ENCODE assay signal across 8 mouse cellular contexts in the genomic region with DNA sequence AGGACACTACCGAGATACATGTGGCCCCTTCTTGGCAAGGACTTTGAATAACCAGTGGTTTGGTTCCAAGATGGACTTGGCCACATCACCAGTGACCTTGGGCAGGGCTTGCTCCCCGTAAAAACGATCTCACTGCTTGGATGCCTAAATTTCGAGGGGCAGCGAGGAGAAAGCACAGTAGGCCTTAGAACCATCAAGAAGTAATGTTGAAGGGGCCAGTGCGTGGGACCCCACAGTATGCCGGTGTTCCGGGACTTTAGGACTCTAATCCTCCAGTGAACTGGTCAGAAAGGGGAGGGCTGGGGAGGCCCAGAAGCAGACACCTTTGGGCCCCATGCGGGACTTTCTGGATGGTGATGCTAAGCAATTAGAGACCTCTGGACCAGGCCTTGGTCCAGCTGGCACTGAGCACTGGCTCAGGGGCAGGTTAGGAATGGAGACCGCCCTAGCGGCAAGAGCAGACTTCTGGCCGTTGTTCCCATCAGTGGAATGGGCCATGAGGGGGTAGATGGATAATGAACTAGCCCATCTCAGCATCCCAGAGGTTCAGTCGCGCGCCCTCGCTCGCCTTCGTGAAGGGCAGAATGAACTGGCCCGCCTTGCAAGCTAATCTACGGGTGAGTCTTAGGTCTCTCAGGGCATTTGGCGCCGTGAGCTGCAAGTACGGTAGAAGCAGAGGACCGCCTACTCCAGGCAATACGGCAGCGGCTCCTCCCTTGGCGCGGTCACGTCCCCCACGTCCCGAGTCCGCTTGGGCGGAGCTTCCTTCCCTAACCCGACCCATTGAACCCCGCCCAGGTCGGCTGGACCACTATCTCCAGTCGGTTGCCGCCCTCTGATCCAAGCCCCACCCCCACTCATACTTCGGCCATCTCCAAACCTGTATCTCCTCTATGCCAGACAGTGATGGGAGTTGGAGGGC. TPM values are rescaled to one million over a fixed set of nuclear protein-coding genes. Genes with fewer than 3 reads are reported as not detected.
DNase-seq lines count a peak whose midpoint lies in the region; ATAC-seq and TF ChIP-seq lines count a peak whose summit lies in the region.

No protein-coding gene starts in this region.

- 0 out of 2 replicates have a peak, but pooled peaks have one; percentile 2 for TF ChIP-seq CTCF in heart, postnatal 0 days (IDR thresholded peaks at IDR 0.05; ENCODE audit: low read depth)

- peaks cover 8% of the 10 kb centered on the region for H3K36me3 ChIP-seq in forebrain, embryonic 12.5 days (replicated peaks)
- H3K36me3 ChIP-seq in heart, postnatal 0 days (replicated peaks; ENCODE audit: control insufficient read depth, insufficient read depth, low read length) = peaks cover 3% of the 10 kb centered on the region; the same call in 1 of the 2 replicates
- peaks cover 20% of the 10 kb centered on the region for H3K36me3 ChIP-seq in liver, embryonic 15.5 days (replicated peaks)
- H3K36me3 ChIP-seq in neural tube, embryonic 11.5 days (ENCODE audit: control insufficient read depth, insufficient read depth, low read length) = no peaks in the 10 kb centered on the region
- no peaks in the 10 kb centered on the region for H3K36me3 ChIP-seq in stomach, embryonic 16.5 days (ENCODE audit: control insufficient read depth, insufficient read depth, low read length)

- peak overlapping the region; percentile 65 for H3K27ac ChIP-seq in forebrain, embryonic 12.5 days
- peak overlapping the region; percentile 74 for H3K27ac ChIP-seq in heart, postnatal 0 days (ENCODE audit: low read depth)
- H3K27ac ChIP-seq in liver, embryonic 15.5 days (replicated peaks) = peak overlapping the region; percentile 92
- H3K27ac ChIP-seq in neural tube, embryonic 11.5 days (ENCODE audit: low read depth, low read length) = peak overlapping the region; percentile 67
- peak overlapping the region; percentile 67 for H3K27ac ChIP-seq in stomach, embryonic 16.5 days (ENCODE audit: low read length)

- TF ChIP-seq EP300 in heart, postnatal 0 days (IDR thresholded peaks at IDR 0.05; ENCODE audit: low read depth) = no peak

- H3K4me3 ChIP-seq in forebrain, embryonic 12.5 days (replicated peaks) = peak overlapping the region; percentile 46
- H3K4me3 ChIP-seq in heart, postnatal 0 days (ENCODE audit: low read depth, low read length) = peak overlapping the region; percentile 55
- peak overlapping the region; percentile 67 for H3K4me3 ChIP-seq in liver, embryonic 15.5 days (replicated peaks)
- peak overlapping the region; percentile 48 for H3K4me3 ChIP-seq in neural tube, embryonic 11.5 days (ENCODE audit: low read depth, low read length)
- peak overlapping the region; percentile 56 for H3K4me3 ChIP-seq in stomach, embryonic 16.5 days (replicated peaks; ENCODE audit: low read length)

- H3K4me2 ChIP-seq in forebrain, embryonic 12.5 days = peak overlapping the region; percentile 59
- H3K4me2 ChIP-seq in heart, postnatal 0 days (ENCODE audit: low read depth, low read length) = peak overlapping the region; percentile 77
- peak overlapping the region; percentile 95 for H3K4me2 ChIP-seq in liver, embryonic 15.5 days
- H3K4me2 ChIP-seq in neural tube, embryonic 11.5 days (ENCODE audit: low read depth) = peak overlapping the region; percentile 77
- H3K4me2 ChIP-seq in stomach, embryonic 16.5 days (ENCODE audit: low read depth, low read length) = peak overlapping the region; percentile 81

- DNase-seq in CD8-positive naive resting alpha-beta T cell, adult 2 months (ENCODE audit: low read depth in 2 of 2, low spot score in 2 of 2) = peak; percentile 20 to 37
- DNase-seq in c-Kit-positive CD71-positive TER-119-negative erythroid progenitor cells, embryonic 14.5 days (ENCODE audit: low read depth) = peak; percentile 96
- DNase-seq in heart, postnatal 0 days (ENCODE audit: low spot score) = peak; percentile 92
- DNase-seq in kidney, postnatal 36 days = peak; percentile 91
- DNase-seq in neural tube, embryonic 11.5 days (ENCODE audit: low spot score) = peak; percentile 95

- H3K9ac ChIP-seq in forebrain, embryonic 12.5 days = peak overlapping the region; percentile 59
- peak overlapping the region; percentile 39; the same call in 1 of the 2 replicates for H3K9ac ChIP-seq in heart, postnatal 0 days (replicated peaks; ENCODE audit: low read depth, low read length)
- peak overlapping the region; percentile 81 for H3K9ac ChIP-seq in liver, embryonic 15.5 days
- H3K9ac ChIP-seq in neural tube, embryonic 11.5 days (ENCODE audit: low read length) = peak overlapping the region; percentile 49
- peak overlapping the region; percentile 76 for H3K9ac ChIP-seq in stomach, embryonic 16.5 days (ENCODE audit: low read length)

- H3K4me1 ChIP-seq in forebrain, embryonic 12.5 days = peaks cover 43% of the 10 kb centered on the region
- H3K4me1 ChIP-seq in heart, postnatal 0 days (ENCODE audit: control insufficient read depth, insufficient read depth) = peaks cover 37% of the 10 kb centered on the region
- H3K4me1 ChIP-seq in liver, embryonic 15.5 days (replicated peaks) = peaks cover 77% of the 10 kb centered on the region
- H3K4me1 ChIP-seq in neural tube, embryonic 11.5 days (ENCODE audit: control insufficient read depth, insufficient read depth, low read length) = peaks cover 22% of the 10 kb centered on the region; the same call in 1 of the 2 replicates
- peaks cover 32% of the 10 kb centered on the region for H3K4me1 ChIP-seq in stomach, embryonic 16.5 days (ENCODE audit: control insufficient read depth, insufficient read depth, low read length)

- WGBS in forebrain, embryonic 12.5 days = 2% methylated on average over 39 of the region's 39 CpGs
- WGBS in heart, postnatal 0 days = 2% methylated on average over 39 of the region's 39 CpGs
- WGBS in liver, embryonic 15.5 days (ENCODE audit: insufficient replicate concordance) = 4% methylated on average over 39 of the region's 39 CpGs
- under 1% methylated on average over 39 of the region's 39 CpGs for WGBS in neural tube, embryonic 11.5 days
- WGBS in stomach, embryonic 16.5 days = 3% methylated on average over 39 of the region's 39 CpGs

- H3K9me3 ChIP-seq in forebrain, embryonic 12.5 days = no peaks in the 10 kb centered on the region
- no peaks in the 10 kb centered on the region for H3K9me3 ChIP-seq in heart, postnatal 0 days (replicated peaks; ENCODE audit: control insufficient read depth, low read length)
- H3K9me3 ChIP-seq in liver, embryonic 15.5 days (replicated peaks) = no peaks in the 10 kb centered on the region
- H3K9me3 ChIP-seq in neural tube, embryonic 11.5 days (ENCODE audit: control insufficient read depth, low read length) = no peaks in the 10 kb centered on the region
- no peaks in the 10 kb centered on the region for H3K9me3 ChIP-seq in stomach, embryonic 16.5 days (replicated peaks; ENCODE audit: control insufficient read depth, low read length)

- peaks cover 37% of the 10 kb centered on the region for H3K27me3 ChIP-seq in forebrain, embryonic 12.5 days
- no peaks in the 10 kb centered on the region for H3K27me3 ChIP-seq in heart, postnatal 0 days (ENCODE audit: control insufficient read depth, insufficient read depth, low read length)
- peaks cover 42% of the 10 kb centered on the region for H3K27me3 ChIP-seq in liver, embryonic 15.5 days
- no peaks in the 10 kb centered on the region for H3K27me3 ChIP-seq in neural tube, embryonic 11.5 days (ENCODE audit: control insufficient read depth, insufficient read depth, low read length)
- H3K27me3 ChIP-seq in stomach, embryonic 16.5 days (ENCODE audit: control insufficient read depth, insufficient read depth, low read length) = no peaks in the 10 kb centered on the region; the same call in 1 of the 2 replicates

- ATAC-seq in forebrain, embryonic 12.5 days (ENCODE audit: low FRiP score) = peak; percentile 82
- peak; percentile 85 for ATAC-seq in heart, postnatal 0 days (ENCODE audit: insufficient read depth, low read depth)
- peak; percentile 83 for ATAC-seq in liver, embryonic 15.5 days (ENCODE audit: insufficient read depth)
- peak; percentile 71 for ATAC-seq in neural tube, embryonic 11.5 days (ENCODE audit: insufficient read depth, low FRiP score, low TSS enrichment)
- ATAC-seq in stomach, embryonic 16.5 days (ENCODE audit: insufficient read depth, low FRiP score) = peak; percentile 90

RNA-seq across cellular contexts. Expression of gene Slc16a3, which starts 2.3 kb away (rescaled TPM):
- polyA plus RNA-seq in forebrain, embryonic 12.5 days (2016; fragmentation: Nextera tagmentation; extraction: Ambion mirVana) = 34.2 and 36.4 TPM in 2 replicates
- total RNA-seq in heart, postnatal 0 days (2014; rRNA removed; ENCODE audit: low replicate concordance) = 153 and 260 TPM in 2 replicates
- 15.6 and 17.0 TPM in 2 replicates for polyA plus RNA-seq in heart, postnatal 0 days (2015; fragmentation: Nextera tagmentation; extraction: Ambion mirVana)
- polyA plus RNA-seq in liver, embryonic 15.5 days (2015; fragmentation: Nextera tagmentation; extraction: Ambion mirVana) = 73.5 and 82.2 TPM in 2 replicates
- 37.1 and 39.4 TPM in 2 replicates for polyA plus RNA-seq in neural tube, embryonic 11.5 days (2014; fragmentation: Nextera tagmentation; extraction: Ambion mirVana)
- polyA plus RNA-seq in stomach, embryonic 16.5 days (2015; fragmentation: Nextera tagmentation; extraction: Ambion mirVana) = 53.5 and 64.3 TPM in 2 replicates

RNA-seq across cellular contexts. Expression of gene Ccdc57, which starts 17.9 kb away (rescaled TPM):
- polyA plus RNA-seq in forebrain, embryonic 12.5 days (2016; fragmentation: Nextera tagmentation; extraction: Ambion mirVana) = 6.7 and 8.8 TPM in 2 replicates
- total RNA-seq in heart, postnatal 0 days (2014; rRNA removed; ENCODE audit: low replicate concordance) = 0.43 and 1.5 TPM in 2 replicates
- 1.3 and 1.6 TPM in 2 replicates for polyA plus RNA-seq in heart, postnatal 0 days (2015; fragmentation: Nextera tagmentation; extraction: Ambion mirVana)
- polyA plus RNA-seq in liver, embryonic 15.5 days (2015; fragmentation: Nextera tagmentation; extraction: Ambion mirVana) = 1.8 TPM in 2 replicates
- polyA plus RNA-seq in neural tube, embryonic 11.5 days (2014; fragmentation: Nextera tagmentation; extraction: Ambion mirVana) = 4.6 and 5.8 TPM in 2 replicates
- polyA plus RNA-seq in stomach, embryonic 16.5 days (2015; fragmentation: Nextera tagmentation; extraction: Ambion mirVana) = 5.2 and 5.3 TPM in 2 replicates

RNA-seq across cellular contexts. Expression of gene Csnk1d, which starts 40.6 kb away (rescaled TPM):
- 150 and 165 TPM in 2 replicates for polyA plus RNA-seq in forebrain, embryonic 12.5 days (2016; fragmentation: Nextera tagmentation; extraction: Ambion mirVana)
- total RNA-seq in heart, postnatal 0 days (2014; rRNA removed; ENCODE audit: low replicate concordance) = 51.9 and 52.8 TPM in 2 replicates
- 42.0 and 46.7 TPM in 2 replicates for polyA plus RNA-seq in heart, postnatal 0 days (2015; fragmentation: Nextera tagmentation; extraction: Ambion mirVana)
- 36.1 and 38.5 TPM in 2 replicates for polyA plus RNA-seq in liver, embryonic 15.5 days (2015; fragmentation: Nextera tagmentation; extraction: Ambion mirVana)
- polyA plus RNA-seq in neural tube, embryonic 11.5 days (2014; fragmentation: Nextera tagmentation; extraction: Ambion mirVana) = 81.6 and 84.6 TPM in 2 replicates
- polyA plus RNA-seq in stomach, embryonic 16.5 days (2015; fragmentation: Nextera tagmentation; extraction: Ambion mirVana) = 104 and 114 TPM in 2 replicates

Comparison
In these comparisons a context has a peak if more than half of its experiments do, and no peak if none do; other contexts are left out.
1. Peak in every context shown above with its lines: DNase-seq, ATAC-seq, H3K4me3 ChIP-seq and H3K27ac ChIP-seq.
2. DNase-seq: peak in every context shown above with its lines; median percentile 96 in c-Kit-positive CD71-positive TER-119-negative erythroid progenitor cells, embryonic 14.5 days; 95 in neural tube, embryonic 11.5 days; 92 in heart, postnatal 0 days; 91 in kidney, postnatal 36 days; 28 in CD8-positive naive resting alpha-beta T cell, adult 2 months.